Mouse (Mus musculus): Measurements from ENCODE around the gene Ppp5c. TPM values are rescaled to one million over a fixed set of nuclear protein-coding genes. Genes with fewer than 3 reads are reported as not detected.

Ppp5c gene
- total and polyA plus RNA-seq, 3 experiments: 125 to 223 (median 128) TPM

DNA sequence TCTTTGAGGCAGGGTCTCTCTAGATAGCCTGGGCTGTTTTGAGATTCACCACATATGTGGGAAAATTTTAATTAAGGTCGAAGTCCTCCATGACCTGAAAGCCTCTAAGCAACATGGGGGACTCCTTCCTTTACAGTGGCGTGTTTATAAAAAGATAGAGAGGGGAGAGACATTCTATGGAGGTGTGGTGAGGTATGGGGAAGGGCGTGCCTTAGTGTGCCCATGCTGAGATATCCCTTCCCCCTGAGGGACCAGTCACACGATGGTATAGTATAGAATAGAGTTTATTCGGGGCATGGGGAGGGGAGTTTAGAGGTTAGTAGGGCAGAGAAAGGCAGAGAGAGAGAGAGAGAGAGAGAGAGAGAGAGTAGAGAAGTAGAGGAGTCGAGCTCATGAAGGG, 49.6 kb downstream of the Ppp5c start:
- no peak for DNase-seq (ENCODE audit: extremely low read depth)
- H3K36me3 ChIP-seq (replicated peaks in 1 of 2; ENCODE audit: control insufficient read depth in 1 of 2, insufficient read depth in 1 of 2, low read length in 1 of 2): no peaks in the 10 kb centered on the region
- H3K27ac ChIP-seq (ENCODE audit: insufficient read depth, low read depth): no peak overlapping the region
- H3K9me3 ChIP-seq (replicated peaks; ENCODE audit: low read length): no peaks in the 10 kb centered on the region
- dilution Hi-C loops (cut with MboI; ENCODE audit: extremely low pct_ligation_motif_present, extremely low pct_unique_long_range_greater_than_20kb, low sequenced_read_pairs): no loop called here
- peaks cover 2 to 15% of the 10 kb centered on the region in 2 experiments; a peak in 2 of 4 replicates for H3K4me1 ChIP-seq (ENCODE audit: control insufficient read depth in 1 of 2, insufficient read depth in 2 of 2)
- no peak overlapping the region for H3K9ac ChIP-seq (ENCODE audit: insufficient read depth, low read depth)
- H3K4me3 ChIP-seq (replicated peaks in 1 of 3; ENCODE audit: low read depth in 2 of 3, low read length in 2 of 3, poor library complexity in 1 of 3): no peak overlapping the region
- H3K27me3 ChIP-seq (replicated peaks): no peaks in the 10 kb centered on the region
- H3K79me2 ChIP-seq (replicated peaks; ENCODE audit: control insufficient read depth, extremely low read depth, insufficient read depth, poor library complexity, severe bottlenecking): no peaks in the 10 kb centered on the region
- H3K4me2 ChIP-seq (ENCODE audit: insufficient read depth, low read depth, poor library complexity, severe bottlenecking): no peak overlapping the region
- TF ChIP-seq MYC (IDR thresholded peaks at IDR 0.05; ENCODE audit: low read depth, low read length) (no peak), MAX (IDR thresholded peaks at IDR 0.05; ENCODE audit: low read length) (no peak), ZKSCAN1 (IDR thresholded peaks at IDR 0.05; ENCODE audit: borderline replicate concordance, low read depth, low read length) (no peak), CHD2 (IDR thresholded peaks at IDR 0.05; ENCODE audit: low read length) (no peak), SMC3 (IDR thresholded peaks at IDR 0.05; ENCODE audit: low read depth, low read length) (no peak), E2F4 (IDR thresholded peaks at IDR 0.05; ENCODE audit: insufficient replicate concordance, low read depth, low read length) (no peak), JUND (conservative IDR thresholded peaks at IDR 0.05; ENCODE audit: low read depth, low read length) (no peak), KAT2A (IDR thresholded peaks at IDR 0.05; ENCODE audit: insufficient replicate concordance, low read length) (no peak), ELF1 (IDR thresholded peaks at IDR 0.05; ENCODE audit: low read depth, low read length) (no peak), ZMIZ1 (IDR thresholded peaks at IDR 0.05; ENCODE audit: low read depth, low read length) (no peak), ETS1 (conservative IDR thresholded peaks at IDR 0.05; ENCODE audit: low read depth, low read length) (no peak), BHLHE40 (IDR thresholded peaks at IDR 0.05; ENCODE audit: low read depth, low read length) (no peak), NRF1 (IDR thresholded peaks at IDR 0.05; ENCODE audit: low read depth, low read length) (no peak), SIN3A (IDR thresholded peaks at IDR 0.05; ENCODE audit: low read length) (no peak), JUN (IDR thresholded peaks at IDR 0.05; ENCODE audit: insufficient read depth, low read depth, low read length) (no peak), RAD21 (IDR thresholded peaks at IDR 0.05; ENCODE audit: low read depth, low read length) (no peak), UBTF (IDR thresholded peaks at IDR 0.05; ENCODE audit: low read depth, low read length) (no peak)
- in situ Hi-C loops (cut with MboI; ENCODE audit: low pct_ligation_motif_present, low pct_unique_long_range_greater_than_20kb, low sequenced_read_pairs): no loop called here

DNA sequence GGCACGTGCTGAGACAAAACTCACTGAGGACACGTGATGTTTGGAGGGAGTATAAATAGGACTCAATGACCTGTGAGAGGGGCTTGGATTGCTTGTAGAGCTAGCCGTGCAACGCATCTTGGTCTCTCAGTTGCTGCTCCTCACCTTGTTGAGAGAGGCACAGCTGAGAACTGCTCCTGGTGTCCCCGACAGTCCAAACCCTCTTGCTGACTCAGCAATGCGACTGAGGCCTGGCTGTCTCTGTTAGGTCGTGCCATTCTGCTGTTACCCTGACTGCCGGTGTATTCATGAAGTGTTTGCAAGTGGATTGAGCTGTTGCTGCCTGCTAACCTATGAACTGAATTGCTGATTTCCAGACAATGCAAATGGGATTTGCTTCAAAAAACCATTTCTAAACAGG, 51.4 kb downstream of the Ppp5c start:
- Histone ChIP-seq H3K27ac (ENCODE audit: insufficient read depth, low read depth) (no peak overlapping the region), H3K79me2 (replicated peaks; ENCODE audit: control insufficient read depth, extremely low read depth, insufficient read depth, poor library complexity, severe bottlenecking) (no peaks in the 10 kb centered on the region), H3K4me2 (ENCODE audit: insufficient read depth, low read depth, poor library complexity, severe bottlenecking) (no peak overlapping the region), H3K9ac (ENCODE audit: insufficient read depth, low read depth) (no peak overlapping the region), H3K36me3 (replicated peaks in 1 of 2; ENCODE audit: control insufficient read depth in 1 of 2, insufficient read depth in 1 of 2, low read length in 1 of 2) (no peaks in the 10 kb centered on the region), H3K4me3 (replicated peaks in 1 of 3; ENCODE audit: low read depth in 2 of 3, low read length in 2 of 3, poor library complexity in 1 of 3) (no peak overlapping the region), H3K4me1 (ENCODE audit: control insufficient read depth in 1 of 2, insufficient read depth in 2 of 2) (peaks cover 2 to 15% of the 10 kb centered on the region in 2 experiments; a peak in 2 of 4 replicates), H3K27me3 (replicated peaks) (no peaks in the 10 kb centered on the region), H3K9me3 (replicated peaks; ENCODE audit: low read length) (no peaks in the 10 kb centered on the region)
- in situ Hi-C loops (cut with MboI; ENCODE audit: low pct_ligation_motif_present, low pct_unique_long_range_greater_than_20kb, low sequenced_read_pairs): no loop called here
- dilution Hi-C loops (cut with MboI; ENCODE audit: extremely low pct_ligation_motif_present, extremely low pct_unique_long_range_greater_than_20kb, low sequenced_read_pairs): no loop called here
- no peak for DNase-seq (ENCODE audit: extremely low read depth)
- TF ChIP-seq SMC3 (IDR thresholded peaks at IDR 0.05; ENCODE audit: low read depth, low read length): no peak
- TF ChIP-seq MAFK (IDR thresholded peaks at IDR 0.05; ENCODE audit: insufficient replicate concordance, low read length): peak; percentile 81
